In genomic region chr7:6397996-6398975, GRCm38 (mm10) we compare ENCODE assay signal across 8 mouse cellular contexts. TPM values are rescaled to one million over a fixed set of nuclear protein-coding genes. Genes with fewer than 3 reads are reported as not detected.
DNase-seq lines count a peak whose midpoint lies in the region; TF ChIP-seq lines count a peak whose summit lies in the region.

TSS of gene Smim17 (plus strand) at chr7:6398715.

- peak; percentile 36 to 37 for DNase-seq in adrenal gland, adult 18-20 months (ENCODE audit: low spot score in 2 of 2)
- peak; percentile 64 to 74 for DNase-seq in cerebellum, postnatal 36 days
- DNase-seq in gastrocnemius, adult 2 months: peak; percentile 41
- DNase-seq in induced T-regulatory cell, adult 2 months (ENCODE audit: low read depth): peak; percentile 65
- DNase-seq in left cerebral cortex, adult 8-10 months (ENCODE audit: low spot score in 2 of 2): peak; percentile 60 to 63
- DNase-seq in lung, postnatal 4 days: peak; percentile 27 to 46
- DNase-seq in retina, embryonic 14.5 days (ENCODE audit: low spot score): peak; percentile 74
- peak; percentile 58 for DNase-seq in yolk sac, embryonic 10.5 days (ENCODE audit: low spot score)

- intact Hi-C loops in gastrocnemius, adult 2 months (cut with DNase I): loop anchor here (2.0 kb wide), 1 partner anchor 15 kb away; the partner anchor contains the start of gene Zfp28

- no peak within 1 kb of the TSS for H3K27ac ChIP-seq in gastrocnemius, adult 2 months

- H3K4me3 ChIP-seq in gastrocnemius, adult 2 months: peak within 1 kb of the TSS; percentile 76

- no peak for TF ChIP-seq CTCF in gastrocnemius, adult 2 months (IDR thresholded peaks at IDR 0.05)

RNA-seq across cellular contexts. Expression of gene Smim17, which starts in this region (rescaled TPM):
- under 1 TPM; 0.38 to 0.73 TPM for total RNA-seq in adrenal gland, adult 18-20 months (2021)
- total RNA-seq in gastrocnemius, adult 2 months (2021): under 1 TPM; 0.45 to 0.77 TPM
- total RNA-seq in left cerebral cortex, adult 8-10 months (2022): 10 to 100 TPM; 16.9 to 20.0 (median 18.4) TPM

Comparison
In these comparisons a context has a peak if more than half of its experiments do, and no peak if none do; other contexts are left out.
1. RNA of gene Smim17 (total RNA-seq): 16.9 to 20.0 TPM in left cerebral cortex, adult 8-10 months; 0.45 to 0.77 TPM in gastrocnemius, adult 2 months and 0.38 to 0.73 TPM in adrenal gland, adult 18-20 months; every median in the first group is over 10 times any median in the second.
2. Peak in DNase-seq in adrenal gland, adult 18-20 months; RNA of the gene not detected or under 1 TPM.
3. Peak in DNase-seq and H3K4me3 ChIP-seq in gastrocnemius, adult 2 months; RNA of the gene not detected or under 1 TPM.
4. Peak in every context shown above with its lines, with median percentiles within 50 percentile points of each other: DNase-seq.